ENCODE assay signal across 13 mouse cellular contexts in genomic region chr16:21311781-21312180, GRCm38 (mm10).
DNase-seq lines count a peak whose midpoint lies in the region; ATAC-seq and TF ChIP-seq lines count a peak whose summit lies in the region.
"Had no signal": no experiment of that assay in that cellular context is flagged by ENCODE, and none has a peak within 500 bp of the region (broad histone marks: within the 10 kb centered on the region; RNA-seq: fewer than 3 reads in every experiment).

No protein-coding gene starts in this region.

- no peak for TF ChIP-seq RAD21 in MEL (IDR thresholded peaks at IDR 0.05; ENCODE audit: low read depth, low read length)

- H3K9ac ChIP-seq in heart, embryonic 15.5 days = no peak overlapping the region
- no peak overlapping the region for H3K9ac ChIP-seq in MEL (ENCODE audit: control insufficient read depth, low read depth, low read length, poor library complexity, severe bottlenecking)
- H3K9ac ChIP-seq in forebrain, embryonic 13.5 days = peak overlapping the region; percentile 79; the same call in 1 of the 2 replicates
- peak overlapping the region; percentile 70; the same call in 1 of the 2 replicates for H3K9ac ChIP-seq in midbrain, embryonic 11.5 days (ENCODE audit: low read length)
- H3K9ac ChIP-seq: liver, embryonic 14.5 days had no signal

- TF ChIP-seq POLR2A in MEL (IDR thresholded peaks at IDR 0.05; ENCODE audit: control insufficient read depth in 1 of 2, insufficient read depth in 1 of 2, low read depth in 1 of 2, low read length in 2 of 2, poor library complexity in 1 of 2) = no peak

- 0 out of 2 replicates have a peak overlapping the region, but pooled peaks have one; percentile 77 for H3K27ac ChIP-seq in heart, embryonic 15.5 days
- H3K27ac ChIP-seq in MEL (ENCODE audit: control insufficient read depth, low read depth, low read length) = no peak overlapping the region
- no peak overlapping the region for H3K27ac ChIP-seq in forebrain, embryonic 13.5 days
- H3K27ac ChIP-seq in midbrain, embryonic 11.5 days (ENCODE audit: low read depth, low read length) = no peak overlapping the region; the same call in 1 of the 2 replicates
- H3K27ac ChIP-seq: liver, embryonic 14.5 days had no signal

- TF ChIP-seq EP300 in MEL (IDR thresholded peaks at IDR 0.05; ENCODE audit: low read depth in 1 of 2, low read length in 2 of 2) = no peak

- H3K27me3 ChIP-seq in heart, embryonic 15.5 days = no peaks in the 10 kb centered on the region
- H3K27me3 ChIP-seq in MEL (ENCODE audit: control insufficient read depth in 1 of 2, insufficient read depth in 2 of 2, low read length in 2 of 2) = peaks cover 3 to 4% of the 10 kb centered on the region in 2 experiments; a peak in 3 of 4 replicates
- H3K27me3 ChIP-seq in forebrain, embryonic 13.5 days = peaks cover 29% of the 10 kb centered on the region
- H3K27me3 ChIP-seq in midbrain, embryonic 11.5 days (ENCODE audit: control insufficient read depth, insufficient read depth, low read length) = peaks cover 4% of the 10 kb centered on the region; the same call in 1 of the 2 replicates

- no peak overlapping the region for H3K4me2 ChIP-seq in heart, embryonic 15.5 days
- H3K4me2 ChIP-seq in forebrain, embryonic 13.5 days = no peak overlapping the region
- H3K4me2 ChIP-seq in midbrain, embryonic 11.5 days = peak overlapping the region; percentile 43; the same call in 1 of the 2 replicates

- H3K9me3 ChIP-seq in heart, embryonic 15.5 days (replicated peaks) = no peaks in the 10 kb centered on the region
- H3K9me3 ChIP-seq in MEL (replicated peaks; ENCODE audit: insufficient read depth, low read length) = no peaks in the 10 kb centered on the region
- no peaks in the 10 kb centered on the region for H3K9me3 ChIP-seq in forebrain, embryonic 13.5 days (replicated peaks)
- no peaks in the 10 kb centered on the region for H3K9me3 ChIP-seq in midbrain, embryonic 11.5 days (ENCODE audit: control insufficient read depth, low read length)

- ATAC-seq in heart, embryonic 15.5 days (replicated peaks; ENCODE audit: insufficient number of reproducible peaks, insufficient read depth, low FRiP score, low read depth) = no peak
- no peak for ATAC-seq in forebrain, embryonic 13.5 days
- no peak for ATAC-seq in midbrain, embryonic 11.5 days (ENCODE audit: low FRiP score)
- ATAC-seq: CD4-positive, CD25-positive, alpha-beta regulatory T cell, adult 4 months had no signal

- H3K79me2 ChIP-seq in MEL (ENCODE audit: control insufficient read depth, insufficient read depth, low read length, poor library complexity) = no peaks in the 10 kb centered on the region

- no peak overlapping the region for H3K4me3 ChIP-seq in heart, embryonic 15.5 days
- no peak overlapping the region for H3K4me3 ChIP-seq in MEL (ENCODE audit: control insufficient read depth in 1 of 2, insufficient read depth in 1 of 2, low read depth in 2 of 2, low read length in 2 of 2)
- no peak overlapping the region for H3K4me3 ChIP-seq in forebrain, embryonic 13.5 days
- H3K4me3 ChIP-seq in midbrain, embryonic 11.5 days (ENCODE audit: low read depth, low read length) = no peak overlapping the region

- intact Hi-C loops in heart, postnatal 25 days (cut with DNase I) = no loop called here

- no peaks in the 10 kb centered on the region for H3K36me3 ChIP-seq in heart, embryonic 15.5 days
- 0 out of 4 replicates have a peak, but pooled peaks cover 0 to 3% of the 10 kb centered on the region in 2 experiments for H3K36me3 ChIP-seq in MEL (ENCODE audit: control insufficient read depth in 1 of 2, insufficient read depth in 2 of 2, low read length in 2 of 2)
- no peaks in the 10 kb centered on the region for H3K36me3 ChIP-seq in forebrain, embryonic 13.5 days (ENCODE audit: poor library complexity, severe bottlenecking)
- no peaks in the 10 kb centered on the region for H3K36me3 ChIP-seq in midbrain, embryonic 11.5 days (ENCODE audit: control insufficient read depth, insufficient read depth, low read length)

- no peak for DNase-seq in heart, postnatal 25 days (ENCODE audit: low spot score)
- no peak for DNase-seq in MEL (ENCODE audit: low read depth, low spot score)
- no peak for DNase-seq in midbrain, embryonic 11.5 days (ENCODE audit: low spot score, missing footprints)
- no peak for DNase-seq in cerebellum, adult 9-11 months
- DNase-seq in urinary bladder, postnatal 10 days (ENCODE audit: low spot score) = no peak
- DNase-seq in spleen, adult 18-20 months = no peak
- DNase-seq: cerebellum, adult 8-10 months; kidney, adult 8-10 months; layer of hippocampus, postnatal 36 days had no signal

- TF ChIP-seq CTCF in MEL (IDR thresholded peaks at IDR 0.05 in 2 of 3, conservative IDR thresholded peaks at IDR 0.05 in 1 of 3; ENCODE audit: control insufficient read depth in 1 of 3, insufficient read depth in 1 of 3, low read depth in 2 of 3, low read length in 3 of 3, poor library complexity in 1 of 3, severe bottlenecking in 1 of 3) = no peak

- peaks cover 31% of the 10 kb centered on the region for H3K4me1 ChIP-seq in heart, embryonic 15.5 days (replicated peaks)
- peaks cover 3 to 15% of the 10 kb centered on the region in 2 experiments; a peak in 3 of 4 replicates for H3K4me1 ChIP-seq in MEL (ENCODE audit: control insufficient read depth in 1 of 2, insufficient read depth in 2 of 2, low read length in 2 of 2)
- peaks cover 22% of the 10 kb centered on the region for H3K4me1 ChIP-seq in forebrain, embryonic 13.5 days
- peaks cover 9% of the 10 kb centered on the region for H3K4me1 ChIP-seq in midbrain, embryonic 11.5 days (ENCODE audit: control insufficient read depth, insufficient read depth, low read length)

TF ChIP-seq in MEL, 35 proteins besides CTCF, POLR2A, EP300 and RAD21:
- TF ChIP-seq MXI1 (IDR thresholded peaks at IDR 0.05; ENCODE audit: low read depth, low read length) (no peak), ZKSCAN1 (IDR thresholded peaks at IDR 0.05; ENCODE audit: low read depth, low read length) (peak; percentile 74; the same call in 1 of the 2 replicates)

Comparison
In these comparisons a context has a peak if more than half of its experiments do, and no peak if none do; other contexts are left out.
1. H3K9ac ChIP-seq: peak in forebrain, embryonic 13.5 days (single experiment) and midbrain, embryonic 11.5 days (single experiment); none in heart, embryonic 15.5 days (single experiment) and MEL (single experiment).